Mouse (Mus musculus) heart, adult 8-10 months (tissue): ENCODE data around the gene Fbxo42. TPM values are rescaled to one million over a fixed set of nuclear protein-coding genes. Genes with fewer than 3 reads are reported as not detected.

Experiments used
- DNase-seq: peaks from one replicate; pipeline ENCODE4 v3.0.0; 2022; ENCODE audit warnings: low spot score
- total RNA-seq, 4 experiments: library from RNA; stranded (reverse); gene quantifications; 2 replicates each; pipeline ENCODE4 v1.2.4; 2022

The Fbxo42 gene
- total RNA-seq, 4 experiments from 2014 or later, result 8.4 to 11.5 (median 10.0) TPM

GRCm38 (mm10) chr4:141167156-141167555, 19.4 kb downstream of the Fbxo42 start:
- no peak for DNase-seq

- DNase-seq, result no peak
Measured at GRCm38 (mm10) chr4:141172121-141172520, 24.4 kb downstream of the Fbxo42 start.

GRCm38 (mm10) chr4:141175783-141176182, 28.1 kb downstream of the Fbxo42 start:
- peak; percentile 40 for DNase-seq

- DNase-seq, result peak; percentile 35
Measured at GRCm38 (mm10) chr4:141176328-141176838, 28.7 kb downstream of the Fbxo42 start.

- DNase-seq, result no peak
Measured at GRCm38 (mm10) chr4:141178500-141178899, 30.8 kb downstream of the Fbxo42 start.

GRCm38 (mm10) chr4:141180831-141181230, 33.1 kb downstream of the Fbxo42 start:
- DNase-seq, result no peak

GRCm38 (mm10) chr4:141181981-141182380, 34.3 kb downstream of the Fbxo42 start:
- DNase-seq, result no peak

- DNase-seq, result no peak
Measured at GRCm38 (mm10) chr4:141183932-141184331, 36.2 kb downstream of the Fbxo42 start.

- DNase-seq, result no peak
Measured at GRCm38 (mm10) chr4:141184426-141184825, 36.7 kb downstream of the Fbxo42 start.

GRCm38 (mm10) chr4:141186923-141187836, 39.5 kb downstream of the Fbxo42 start:
- DNase-seq, result no peak

- DNase-seq, result no peak
Measured at GRCm38 (mm10) chr4:141191294-141191693, 43.6 kb downstream of the Fbxo42 start.

- DNase-seq, result no peak
Measured at GRCm38 (mm10) chr4:141194553-141194952, 46.8 kb downstream of the Fbxo42 start.

- no peak for DNase-seq
Measured at GRCm38 (mm10) chr4:141196981-141197685, 49.4 kb downstream of the Fbxo42 start.

GRCm38 (mm10) chr4:141197686-141198035, 49.9 kb downstream of the Fbxo42 start:
- DNase-seq, result no peak

- DNase-seq, result no peak
Measured at GRCm38 (mm10) chr4:141200906-141201305, 53.2 kb downstream of the Fbxo42 start.

- no peak for DNase-seq
Measured at GRCm38 (mm10) chr4:141202192-141202591, 54.5 kb downstream of the Fbxo42 start.

GRCm38 (mm10) chr4:141204580-141205061, 56.9 kb downstream of the Fbxo42 start:
- DNase-seq, result no peak

GRCm38 (mm10) chr4:141207081-141207480, 59.4 kb downstream of the Fbxo42 start:
- no peak for DNase-seq

GRCm38 (mm10) chr4:141210524-141211219, 63.0 kb downstream of the Fbxo42 start:
- no peak for DNase-seq

- DNase-seq, result no peak
Measured at GRCm38 (mm10) chr4:141211646-141212045, 63.9 kb downstream of the Fbxo42 start.

- no peak for DNase-seq
Measured at GRCm38 (mm10) chr4:141212892-141213291, 65.2 kb downstream of the Fbxo42 start.

- DNase-seq, result no peak
Measured at GRCm38 (mm10) chr4:141213342-141213741, 65.6 kb downstream of the Fbxo42 start.
